Mouse (Mus musculus) E14TG2a.4 (cell line): ENCODE measurements around the gene Cd276.

Source experiments
- CTCF ChIP-seq: conservative IDR thresholded peaks from 2 replicates; pipeline ENCODE4 v1.5.1; 2014; ENCODE audit warnings: low read length
- NANOG ChIP-seq: IDR thresholded peaks from 2 replicates; pipeline ENCODE4 v1.6.1; 2014; ENCODE audit warnings: borderline replicate concordance, low read length, mixed read lengths
- POU5F1 ChIP-seq: IDR thresholded peaks from 2 replicates; pipeline ENCODE4 v1.6.1; 2014; ENCODE audit warnings: low read length, borderline replicate concordance

GRCm38 (mm10) chr9:58541895-58542338 lies 13.3 kb downstream of the Cd276 start:
- TF ChIP-seq CTCF = no peak
- TF ChIP-seq POU5F1 = no peak
- no peak for TF ChIP-seq NANOG
